Mouse (Mus musculus) small intestine, adult 2 months (tissue): ENCODE measurements around the gene Dag1. TPM values are rescaled to one million over a fixed set of nuclear protein-coding genes. Genes with fewer than 3 reads are reported as not detected.
A peak's percentile ranks its signal among the peaks of the same experiment; 100 is the strongest.

ENCODE experiments used
- H3K27ac ChIP-seq: fragments of 200-500 bp; 2 replicates; pipeline ENCODE4 v1.5.1; 2012; ENCODE audit warnings: low read depth, low read length, control low read depth, inconsistent platforms; ENCODE audit not compliant: insufficient read depth
- H3K27me3 ChIP-seq: fragments of 200-500 bp; 2 replicates; pipeline ENCODE4 v1.6.1; 2012; ENCODE audit warnings: mild to moderate bottlenecking, moderate library complexity, low read length, inconsistent platforms; ENCODE audit not compliant: control insufficient read depth, insufficient read depth
- H3K36me3 ChIP-seq: fragments of 200-500 bp; 2 replicates; pipeline ENCODE4 v1.6.1; 2012; ENCODE audit warnings: mild to moderate bottlenecking, low read length, control low read depth, inconsistent platforms; ENCODE audit not compliant: control insufficient read depth, insufficient read depth
- H3K4me1 ChIP-seq: fragments of 200-500 bp; 2 replicates; pipeline ENCODE4 v1.6.1; 2012; ENCODE audit warnings: low read length, inconsistent platforms, mixed read lengths; ENCODE audit not compliant: control insufficient read depth, insufficient read depth, insufficient read length
- H3K4me3 ChIP-seq: fragments of 200-500 bp; 2 replicates; pipeline ENCODE4 v1.5.1; 2012; ENCODE audit warnings: low read depth, mild to moderate bottlenecking, control low read depth, inconsistent platforms, low read length, moderate library complexity
- CTCF ChIP-seq: fragments of 200-500 bp; IDR thresholded peaks from 2 replicates; pipeline ENCODE4 v1.5.1; 2012; ENCODE audit warnings: low read depth, mild to moderate bottlenecking, control low read depth, inconsistent platforms, low read length, moderate library complexity, mixed read lengths; ENCODE audit not compliant: insufficient replicate concordance, insufficient read length; ENCODE audit errors: extremely low read depth
- POLR2A ChIP-seq: fragments of 200-500 bp; IDR thresholded peaks from 2 replicates; pipeline ENCODE4 v1.6.1; 2012; ENCODE audit warnings: low read depth, mild to moderate bottlenecking, control low read depth, inconsistent platforms, low read length, moderate library complexity
- WGBS: fragments of 180-500 bp; shearing (Covaris S2); methylation state at CpG from one replicate; pipeline ENCODE4 v1.1.7; 2018; 5-methylcytosine and 5-hydroxymethylcytosine counted together
- polyA plus RNA-seq: library from polyadenylated mRNA; depleted of rRNA; stranded (reverse); fragments of >200 nt; gene quantifications from 2 replicates; pipeline ENCODE4 v1.2.3, GENCODE M21; 2012

Dag1 gene
- polyA plus RNA-seq, 1 experiment: 52.1 TPM

- Histone ChIP-seq H3K4me1 (peaks cover 21% of the 10 kb centered on the region; the same call in 1 of the 2 replicates), H3K27me3 (no peaks in the 10 kb centered on the region), H3K27ac (peak overlapping the region; percentile 87), H3K36me3 (no peaks in the 10 kb centered on the region), H3K4me3 (peak overlapping the region; percentile 77)
- TF ChIP-seq POLR2A: no peak
- TF ChIP-seq CTCF: no peak
- WGBS: 14% methylated on average over 11 of the region's 11 CpGs
Measured at GRCm38 (mm10) chr9:108262494-108263049, 1.2 kb downstream of the Dag1 start.

GRCm38 (mm10) chr9:108261865-108262264 lies 1.9 kb downstream of the Dag1 start:
- Histone ChIP-seq H3K27me3 (no peaks in the 10 kb centered on the region), H3K4me3 (peak overlapping the region; percentile 17; the same call in 1 of the 2 replicates), H3K4me1 (peaks cover 18% of the 10 kb centered on the region; the same call in 1 of the 2 replicates), H3K27ac (no peak overlapping the region), H3K36me3 (no peaks in the 10 kb centered on the region)
- TF ChIP-seq CTCF: no peak
- TF ChIP-seq POLR2A: no peak
- 26% methylated on average over 7 of the region's 7 CpGs for WGBS

GRCm38 (mm10) chr9:108260526-108260925 lies 3.2 kb downstream of the Dag1 start:
- peaks cover 18% of the 10 kb centered on the region; the same call in 1 of the 2 replicates for H3K4me1 ChIP-seq
- TF ChIP-seq POLR2A (no peak), CTCF (no peak)
- H3K36me3 ChIP-seq: no peaks in the 10 kb centered on the region; the same call in 1 of the 2 replicates
- 62% methylated on average over 4 of the region's 4 CpGs for WGBS
- no peak overlapping the region for H3K4me3 ChIP-seq
- no peak overlapping the region for H3K27ac ChIP-seq
- H3K27me3 ChIP-seq: no peaks in the 10 kb centered on the region

- Histone ChIP-seq H3K36me3 (peaks cover 21% of the 10 kb centered on the region), H3K4me3 (no peak overlapping the region), H3K27ac (no peak overlapping the region), H3K27me3 (no peaks in the 10 kb centered on the region), H3K4me1 (no peaks in the 10 kb centered on the region)
- no peak for TF ChIP-seq CTCF
- TF ChIP-seq POLR2A: no peak
- 77% methylated on average over 7 of the region's 7 CpGs for WGBS
Measured at GRCm38 (mm10) chr9:108252766-108253165, 11.0 kb downstream of the Dag1 start.

- 91% methylated on average over 6 of the region's 6 CpGs for WGBS
- Histone ChIP-seq H3K27me3 (no peaks in the 10 kb centered on the region), H3K27ac (no peak overlapping the region), H3K36me3 (peaks cover 21% of the 10 kb centered on the region), H3K4me1 (peaks cover 2% of the 10 kb centered on the region; the same call in 1 of the 2 replicates), H3K4me3 (no peak overlapping the region)
- TF ChIP-seq POLR2A (no peak), CTCF (no peak)
Measured at GRCm38 (mm10) chr9:108251877-108252276, 11.9 kb downstream of the Dag1 start.

GRCm38 (mm10) chr9:108248957-108249356 lies 14.8 kb downstream of the Dag1 start:
- no peaks in the 10 kb centered on the region for H3K27me3 ChIP-seq
- H3K4me3 ChIP-seq: no peak overlapping the region
- no peak overlapping the region for H3K27ac ChIP-seq
- TF ChIP-seq CTCF (no peak), POLR2A (no peak)
- peaks cover 2% of the 10 kb centered on the region; the same call in 1 of the 2 replicates for H3K4me1 ChIP-seq
- 65% methylated on average over 5 of the region's 5 CpGs for WGBS
- H3K36me3 ChIP-seq: peaks cover 31% of the 10 kb centered on the region

- WGBS: 66% methylated on average over 3 of the region's 3 CpGs
Measured at GRCm38 (mm10) chr9:108244984-108245383, 18.8 kb downstream of the Dag1 start.

GRCm38 (mm10) chr9:108244540-108244939 lies 19.2 kb downstream of the Dag1 start:
- peaks cover 10% of the 10 kb centered on the region for H3K36me3 ChIP-seq
- H3K4me3 ChIP-seq: no peak overlapping the region
- no peak for TF ChIP-seq POLR2A
- TF ChIP-seq CTCF: no peak
- H3K4me1 ChIP-seq: peaks cover 2% of the 10 kb centered on the region; the same call in 1 of the 2 replicates
- WGBS: 89% methylated on average over 3 of the region's 3 CpGs
- no peaks in the 10 kb centered on the region for H3K27me3 ChIP-seq
- H3K27ac ChIP-seq: no peak overlapping the region

More at GRCm38 (mm10) chr9:108244984-108245383, 18.8 kb downstream of the Dag1 start:
- H3K4me3 ChIP-seq: no peak overlapping the region
- TF ChIP-seq POLR2A (no peak), CTCF (no peak)
- H3K27me3 ChIP-seq: no peaks in the 10 kb centered on the region
- H3K27ac ChIP-seq: no peak overlapping the region
- peaks cover 10% of the 10 kb centered on the region for H3K36me3 ChIP-seq
- H3K4me1 ChIP-seq: peaks cover 2% of the 10 kb centered on the region; the same call in 1 of the 2 replicates
